ENCODE assay signal across 21 mouse cellular contexts in the genomic region with DNA sequence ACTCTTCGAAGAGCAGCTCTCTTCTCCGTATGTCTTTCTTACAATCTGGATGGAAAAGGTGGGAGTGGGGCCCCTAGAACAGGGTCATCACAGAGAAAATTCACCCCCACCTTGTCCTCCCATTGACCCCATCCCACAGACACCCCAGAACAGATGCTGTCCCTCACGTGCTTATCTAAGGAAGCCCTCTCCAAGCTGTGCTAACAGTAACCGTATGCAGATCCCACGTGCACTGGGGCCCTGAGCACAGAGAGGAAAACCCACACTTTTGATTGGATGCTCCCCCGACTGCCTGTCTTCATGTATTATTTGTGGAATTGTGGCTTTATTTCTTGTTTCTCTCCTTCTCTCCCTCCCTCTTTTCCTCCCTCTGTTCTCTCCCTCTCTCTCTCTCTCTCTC.
A peak's percentile ranks its signal among the peaks of the same experiment; 100 is the strongest.
DNase-seq lines count a peak whose midpoint lies in the region; ATAC-seq and TF ChIP-seq lines count a peak whose summit lies in the region.
"Had no signal": no experiment of that assay in that cellular context is flagged by ENCODE, and none has a peak within 500 bp of the region (broad histone marks: within the 10 kb centered on the region; RNA-seq: fewer than 3 reads in every experiment).

No protein-coding gene starts in this region.

- no peak for DNase-seq in heart, postnatal 25 days (ENCODE audit: low spot score)
- no peak for DNase-seq in limb, embryonic 10.5 days (ENCODE audit: low spot score)
- DNase-seq in limb, embryonic 14.5 days (ENCODE audit: low spot score): peak; percentile 26
- no peak for DNase-seq in ovary, postnatal 10 days (ENCODE audit: low spot score)
- DNase-seq: adrenal gland, adult 2 months; adrenal gland, postnatal 36 days; cerebellum, adult 8-10 months; cerebellum, postnatal 14 days; gastrocnemius, postnatal 10 days; heart, adult 2 months; heart, postnatal 36 days; kidney, adult 8-10 months had no signal

- no peak overlapping the region for H3K4me2 ChIP-seq in heart, embryonic 11.5 days
- H3K4me2 ChIP-seq in intestine, embryonic 16.5 days (ENCODE audit: low read depth, low read length): no peak overlapping the region
- H3K4me2 ChIP-seq in intestine, embryonic 15.5 days (replicated peaks): no peak overlapping the region
- H3K4me2 ChIP-seq in limb, embryonic 14.5 days (replicated peaks; ENCODE audit: low read depth, low read length, severe bottlenecking): no peak overlapping the region
- H3K4me2 ChIP-seq: forebrain, embryonic 12.5 days; heart, embryonic 13.5 days; hindbrain, embryonic 12.5 days had no signal

- intact Hi-C loops in heart, postnatal 25 days (cut with DNase I): no loop called here

- no peak overlapping the region for H3K9ac ChIP-seq in heart, embryonic 11.5 days (ENCODE audit: low read depth, low read length)
- no peak overlapping the region for H3K9ac ChIP-seq in intestine, embryonic 16.5 days (ENCODE audit: low read depth, low read length)
- no peak overlapping the region for H3K9ac ChIP-seq in intestine, embryonic 15.5 days
- H3K9ac ChIP-seq in limb, embryonic 14.5 days (ENCODE audit: low read depth, low read length, severe bottlenecking): no peak overlapping the region
- H3K9ac ChIP-seq: forebrain, embryonic 12.5 days; heart, embryonic 13.5 days; hindbrain, embryonic 12.5 days had no signal

- ATAC-seq in heart, embryonic 11.5 days (replicated peaks; ENCODE audit: insufficient number of reproducible peaks, low FRiP score, low TSS enrichment): 0 out of 2 replicates have a peak, but pooled peaks have one; percentile 52
- peak; percentile 52; the same call in 1 of the 2 replicates for ATAC-seq in intestine, embryonic 16.5 days
- no peak for ATAC-seq in intestine, embryonic 15.5 days
- ATAC-seq in limb, embryonic 14.5 days (ENCODE audit: low FRiP score, low read depth): no peak
- ATAC-seq: forebrain, embryonic 16.5 days; hindbrain, embryonic 16.5 days; inflammation-experienced regulatory T-cells, adult 6 months had no signal

- 28% methylated on average over 6 of the region's 6 CpGs for WGBS in heart, embryonic 11.5 days (ENCODE audit: insufficient replicate concordance)
- whole genome bisulfite sequencing in intestine, embryonic 16.5 days: 38% methylated on average over 6 of the region's 6 CpGs
- 26% methylated on average over 6 of the region's 6 CpGs for WGBS in intestine, embryonic 15.5 days
- 47% methylated on average over 6 of the region's 6 CpGs for WGBS in limb, embryonic 10.5 days
- WGBS in limb, embryonic 14.5 days: 40% methylated on average over 6 of the region's 6 CpGs

- H3K9me3 ChIP-seq in heart, embryonic 11.5 days (replicated peaks; ENCODE audit: control insufficient read depth, low read length): no peaks in the 10 kb centered on the region
- no peaks in the 10 kb centered on the region for H3K9me3 ChIP-seq in intestine, embryonic 16.5 days (ENCODE audit: control insufficient read depth, low read length)
- no peaks in the 10 kb centered on the region for H3K9me3 ChIP-seq in intestine, embryonic 15.5 days
- H3K9me3 ChIP-seq in limb, embryonic 10.5 days (replicated peaks): no peaks in the 10 kb centered on the region
- H3K9me3 ChIP-seq in limb, embryonic 14.5 days (ENCODE audit: control insufficient read depth, low read length): no peaks in the 10 kb centered on the region
- H3K9me3 ChIP-seq: forebrain, embryonic 12.5 days; heart, embryonic 13.5 days; hindbrain, embryonic 12.5 days had no signal

- H3K27me3 ChIP-seq in heart, embryonic 11.5 days (ENCODE audit: control insufficient read depth, insufficient read depth, low read length): no peaks in the 10 kb centered on the region; the same call in 1 of the 2 replicates
- H3K27me3 ChIP-seq in intestine, embryonic 16.5 days (replicated peaks; ENCODE audit: control insufficient read depth, insufficient read depth, low read length): no peaks in the 10 kb centered on the region
- H3K27me3 ChIP-seq in intestine, embryonic 15.5 days (replicated peaks): no peaks in the 10 kb centered on the region
- no peaks in the 10 kb centered on the region for H3K27me3 ChIP-seq in limb, embryonic 10.5 days (ENCODE audit: low read depth, poor library complexity, severe bottlenecking)
- H3K27me3 ChIP-seq in limb, embryonic 14.5 days (ENCODE audit: control insufficient read depth, insufficient read depth, low read length): no peaks in the 10 kb centered on the region
- H3K27me3 ChIP-seq: heart, embryonic 13.5 days; hindbrain, embryonic 12.5 days had no signal

- no peak for TF ChIP-seq POLR2A in limb, embryonic 14.5 days (IDR thresholded peaks at IDR 0.05; ENCODE audit: borderline replicate concordance, extremely low read depth, insufficient read depth, insufficient read length)

- H3K4me1 ChIP-seq in heart, embryonic 11.5 days (ENCODE audit: control insufficient read depth, insufficient read depth, low read length): no peaks in the 10 kb centered on the region
- H3K4me1 ChIP-seq in intestine, embryonic 16.5 days (ENCODE audit: control insufficient read depth, insufficient read depth, low read length): peaks cover 17% of the 10 kb centered on the region
- H3K4me1 ChIP-seq in intestine, embryonic 15.5 days (replicated peaks): peaks cover 7% of the 10 kb centered on the region; the same call in 1 of the 2 replicates
- H3K4me1 ChIP-seq in limb, embryonic 10.5 days: peaks cover 50% of the 10 kb centered on the region
- peaks cover 14% of the 10 kb centered on the region for H3K4me1 ChIP-seq in limb, embryonic 14.5 days (ENCODE audit: control insufficient read depth, insufficient read depth, low read length)

- no peak overlapping the region for H3K4me3 ChIP-seq in heart, embryonic 11.5 days (ENCODE audit: low read depth, low read length)
- no peak overlapping the region for H3K4me3 ChIP-seq in intestine, embryonic 16.5 days (ENCODE audit: low read length)
- H3K4me3 ChIP-seq in intestine, embryonic 15.5 days (replicated peaks): no peak overlapping the region
- H3K4me3 ChIP-seq in limb, embryonic 10.5 days: no peak overlapping the region
- no peak overlapping the region for H3K4me3 ChIP-seq in limb, embryonic 14.5 days (replicated peaks; ENCODE audit: low read length)
- H3K4me3 ChIP-seq: forebrain, embryonic 12.5 days; heart, adult 2 months; heart, embryonic 13.5 days; hindbrain, embryonic 12.5 days had no signal

- no peak overlapping the region for H3K27ac ChIP-seq in heart, embryonic 11.5 days (ENCODE audit: low read depth, low read length)
- no peak overlapping the region for H3K27ac ChIP-seq in intestine, embryonic 16.5 days (ENCODE audit: low read length)
- no peak overlapping the region for H3K27ac ChIP-seq in intestine, embryonic 15.5 days
- H3K27ac ChIP-seq in limb, embryonic 10.5 days: 0 out of 2 replicates have a peak overlapping the region, but pooled peaks have one; percentile 10
- H3K27ac ChIP-seq in limb, embryonic 14.5 days (replicated peaks; ENCODE audit: low read depth, low read length): no peak overlapping the region
- H3K27ac ChIP-seq: forebrain, embryonic 12.5 days; heart, adult 2 months; heart, embryonic 13.5 days; hindbrain, embryonic 12.5 days had no signal

- no peaks in the 10 kb centered on the region for H3K36me3 ChIP-seq in heart, embryonic 11.5 days (ENCODE audit: control insufficient read depth, insufficient read depth, low read length)
- H3K36me3 ChIP-seq in intestine, embryonic 16.5 days (ENCODE audit: control insufficient read depth, insufficient read depth, low read length): no peaks in the 10 kb centered on the region
- H3K36me3 ChIP-seq in intestine, embryonic 15.5 days: no peaks in the 10 kb centered on the region
- no peaks in the 10 kb centered on the region for H3K36me3 ChIP-seq in limb, embryonic 10.5 days
- H3K36me3 ChIP-seq in limb, embryonic 14.5 days (ENCODE audit: control insufficient read depth, insufficient read depth, low read length): no peaks in the 10 kb centered on the region
- H3K36me3 ChIP-seq: forebrain, embryonic 12.5 days; heart, embryonic 13.5 days; hindbrain, embryonic 12.5 days had no signal

Comparison
In these comparisons a context has a peak if more than half of its experiments do, and no peak if none do; other contexts are left out.
1. ATAC-seq: peak in heart, embryonic 11.5 days (single experiment) and intestine, embryonic 16.5 days (single experiment); none in intestine, embryonic 15.5 days (single experiment) and limb, embryonic 14.5 days (single experiment).